Mouse (Mus musculus) MEL (cell line): ENCODE results near the gene Tead3. TPM values are rescaled to one million over a fixed set of nuclear protein-coding genes. Genes with fewer than 3 reads are reported as not detected.

ENCODE experiments used
- DNase-seq: peaks from one replicate; pipeline ENCODE4 v3.0.0; 2011; ENCODE audit warnings: low read depth, low spot score
- H3K27ac ChIP-seq: 2 replicates; pipeline ENCODE4 v1.5.1; 2012; ENCODE audit warnings: low read depth, mild to moderate bottlenecking, control low read depth, low read length, moderate library complexity; ENCODE audit not compliant: control insufficient read depth
- H3K27me3 ChIP-seq, 2 experiments: fragments of 150-350 bp in 1 of 2; sonication (generic) in 1 of 2; 2 replicates each; pipeline ENCODE4 v1.6.1; 2012; ENCODE audit warnings: low read length in 2 of 2, mild to moderate bottlenecking in 2 of 2, improper control_type of control experiment in 1 of 2, moderate library complexity in 1 of 2; ENCODE audit not compliant: insufficient read depth in 2 of 2, control insufficient read depth in 1 of 2
- H3K36me3 ChIP-seq, 2 experiments: 2 replicates each; pipeline ENCODE4 v1.6.1; 2012 to 2014; ENCODE audit warnings: low read length in 2 of 2, improper control_type of control experiment in 1 of 2, inconsistent platforms in 1 of 2, mild to moderate bottlenecking in 1 of 2; ENCODE audit not compliant: insufficient read depth in 2 of 2, control insufficient read depth in 1 of 2
- H3K4me1 ChIP-seq, 2 experiments: fragments of 150-350 bp in 1 of 2; sonication (generic) in 1 of 2; 2 replicates each; pipeline ENCODE4 v1.6.1; 2012; ENCODE audit warnings: low read length in 2 of 2, improper control_type of control experiment in 1 of 2, mild to moderate bottlenecking in 1 of 2; ENCODE audit not compliant: insufficient read depth in 2 of 2, control insufficient read depth in 1 of 2
- H3K4me3 ChIP-seq, 2 experiments: fragments of 150-350 bp in 1 of 2; sonication (generic) in 1 of 2; 2 replicates each; pipeline ENCODE4 v1.5.1; 2012; ENCODE audit warnings: low read depth in 2 of 2, low read length in 2 of 2, mild to moderate bottlenecking in 2 of 2, moderate library complexity in 2 of 2, control low read depth in 1 of 2, improper control_type of control experiment in 1 of 2; ENCODE audit not compliant: control insufficient read depth in 1 of 2, insufficient read depth in 1 of 2
- H3K79me2 ChIP-seq: 2 replicates; pipeline ENCODE4 v1.6.1; 2012; ENCODE audit warnings: mild to moderate bottlenecking, low read length, moderate library complexity; ENCODE audit not compliant: control insufficient read depth, poor library complexity, insufficient read depth
- H3K9ac ChIP-seq: 2 replicates; pipeline ENCODE4 v1.6.1; 2012; ENCODE audit warnings: low read depth, mild to moderate bottlenecking, control low read depth, low read length, moderate library complexity; ENCODE audit not compliant: control insufficient read depth, poor library complexity, severe bottlenecking
- H3K9me3 ChIP-seq: fragments of 150-350 bp; sonication (generic); replicated peaks from 2 replicates; pipeline ENCODE4 v1.6.1; 2012; ENCODE audit warnings: mild to moderate bottlenecking, low read length, improper control_type of control experiment, moderate library complexity; ENCODE audit not compliant: insufficient read depth
- BHLHE40 ChIP-seq: IDR thresholded peaks from 2 replicates; pipeline ENCODE4 v1.6.1; 2012; ENCODE audit warnings: low read depth, mild to moderate bottlenecking, inconsistent platforms, low read length, improper control_type of control experiment, borderline replicate concordance
- CHD1 ChIP-seq: IDR thresholded peaks from 2 replicates; pipeline ENCODE4 v1.6.1; 2012; ENCODE audit warnings: low read depth, mild to moderate bottlenecking, inconsistent platforms, low read length, improper control_type of control experiment
- CHD2 ChIP-seq: IDR thresholded peaks from 2 replicates; pipeline ENCODE4 v1.6.1; 2011; ENCODE audit warnings: low read length, improper control_type of control experiment
- CTCF ChIP-seq, 3 experiments: IDR thresholded peaks in 2 of 3; conservative IDR thresholded peaks in 1 of 3; 2 replicates each; pipeline ENCODE4 v1.5.1; 2011 to 2012; ENCODE audit warnings: low read length in 3 of 3, low read depth in 2 of 3, mild to moderate bottlenecking in 2 of 3, improper control_type of control experiment in 1 of 3, inconsistent platforms in 1 of 3, mixed read lengths in 1 of 3, moderate library complexity in 1 of 3; ENCODE audit not compliant: control insufficient read depth in 1 of 3, insufficient read depth in 1 of 3, poor library complexity in 1 of 3, severe bottlenecking in 1 of 3
- E2F4 ChIP-seq: IDR thresholded peaks from 2 replicates; pipeline ENCODE4 v1.6.1; 2011; ENCODE audit warnings: low read depth, low read length, improper control_type of control experiment, borderline replicate concordance
- ELF1 ChIP-seq: IDR thresholded peaks from 2 replicates; pipeline ENCODE4 v1.6.1; 2014; ENCODE audit warnings: low read depth, mild to moderate bottlenecking, inconsistent platforms, low read length, improper control_type of control experiment, moderate library complexity
- EP300 ChIP-seq, 2 experiments: IDR thresholded peaks; 2 replicates each; pipeline ENCODE4 v1.6.1; 2011; ENCODE audit warnings: improper control_type of control experiment in 2 of 2, low read length in 2 of 2, low read depth in 1 of 2, mild to moderate bottlenecking in 1 of 2
- ETS1 ChIP-seq: IDR thresholded peaks from 2 replicates; pipeline ENCODE4 v1.6.1; 2012; ENCODE audit warnings: low read depth, mild to moderate bottlenecking, inconsistent platforms, low read length, improper control_type of control experiment, moderate library complexity
- GABPA ChIP-seq: IDR thresholded peaks from 2 replicates; pipeline ENCODE4 v1.6.1; 2012; ENCODE audit warnings: low read depth, mild to moderate bottlenecking, inconsistent platforms, low read length, improper control_type of control experiment, moderate library complexity
- GATA1 ChIP-seq: IDR thresholded peaks from 2 replicates; pipeline ENCODE4 v1.6.1; 2011; ENCODE audit warnings: low read depth, low read length, improper control_type of control experiment
- HCFC1 ChIP-seq: IDR thresholded peaks from 2 replicates; pipeline ENCODE4 v1.6.1; 2012; ENCODE audit warnings: low read depth, mild to moderate bottlenecking, inconsistent platforms, low read length, improper control_type of control experiment, moderate library complexity
- JUND ChIP-seq: IDR thresholded peaks from 2 replicates; pipeline ENCODE4 v1.6.1; 2011; ENCODE audit warnings: low read depth, mild to moderate bottlenecking, improper control_type of control experiment, low read length
- KAT2A ChIP-seq: conservative IDR thresholded peaks from 2 replicates; pipeline ENCODE4 v1.6.1; 2012; ENCODE audit warnings: low read depth, low read length, improper control_type of control experiment, inconsistent platforms
- MAFK ChIP-seq: IDR thresholded peaks from 2 replicates; pipeline ENCODE4 v1.6.1; 2011; ENCODE audit warnings: low read depth, mild to moderate bottlenecking, low read length, improper control_type of control experiment, borderline replicate concordance
- MAZ ChIP-seq: IDR thresholded peaks from 2 replicates; pipeline ENCODE4 v1.6.1; 2012; ENCODE audit warnings: low read depth, mild to moderate bottlenecking, inconsistent platforms, low read length, improper control_type of control experiment
- MXI1 ChIP-seq: IDR thresholded peaks from 2 replicates; pipeline ENCODE4 v1.6.1; 2011; ENCODE audit warnings: mild to moderate bottlenecking, low read depth, low read length, improper control_type of control experiment
- MYB ChIP-seq: IDR thresholded peaks from 2 replicates; pipeline ENCODE4 v1.6.1; 2011; ENCODE audit warnings: mild to moderate bottlenecking, low read depth, low read length, improper control_type of control experiment
- NELFE ChIP-seq: IDR thresholded peaks from 2 replicates; pipeline ENCODE4 v1.6.1; 2011; ENCODE audit warnings: low read depth, low read length, improper control_type of control experiment
- NRF1 ChIP-seq: IDR thresholded peaks from 2 replicates; pipeline ENCODE4 v1.6.1; 2014; ENCODE audit warnings: low read depth, mild to moderate bottlenecking, inconsistent platforms, low read length, improper control_type of control experiment, moderate library complexity; ENCODE audit not compliant: poor library complexity, insufficient read depth, severe bottlenecking
- POLR2A ChIP-seq, 2 experiments: IDR thresholded peaks; 2 replicates each; pipeline ENCODE4 v1.6.1; 2011 to 2012; ENCODE audit warnings: low read length in 2 of 2, mild to moderate bottlenecking in 2 of 2, control low read depth in 1 of 2, improper control_type of control experiment in 1 of 2, low read depth in 1 of 2, moderate library complexity in 1 of 2; ENCODE audit not compliant: control insufficient read depth in 1 of 2, insufficient read depth in 1 of 2, poor library complexity in 1 of 2
- POLR2AphosphoS2 ChIP-seq: IDR thresholded peaks from 2 replicates; pipeline ENCODE4 v1.6.1; 2011; ENCODE audit warnings: low read length, improper control_type of control experiment
- POLR2AphosphoS5 ChIP-seq: IDR thresholded peaks from 2 replicates; pipeline ENCODE4 v1.6.1; 2012; ENCODE audit warnings: low read depth, borderline replicate concordance, mild to moderate bottlenecking, inconsistent platforms, low read length, moderate library complexity, mixed read lengths
- RAD21 ChIP-seq: IDR thresholded peaks from 2 replicates; pipeline ENCODE4 v1.6.1; 2011; ENCODE audit warnings: mild to moderate bottlenecking, low read depth, low read length, improper control_type of control experiment
- SIN3A ChIP-seq: IDR thresholded peaks from 2 replicates; pipeline ENCODE4 v1.6.1; 2012; ENCODE audit warnings: low read length, improper control_type of control experiment, inconsistent platforms
- SMC3 ChIP-seq: IDR thresholded peaks from 2 replicates; pipeline ENCODE4 v1.6.1; 2011; ENCODE audit warnings: low read depth, low read length, improper control_type of control experiment
- TAL1 ChIP-seq: IDR thresholded peaks from 2 replicates; pipeline ENCODE4 v1.6.1; 2012; ENCODE audit warnings: mild to moderate bottlenecking, inconsistent platforms, low read length, moderate library complexity, mixed read lengths
- TBP ChIP-seq: IDR thresholded peaks from 2 replicates; pipeline ENCODE4 v1.8.0; 2011; ENCODE audit warnings: low read depth, low read length, improper control_type of control experiment
- TCF12 ChIP-seq: IDR thresholded peaks from 2 replicates; pipeline ENCODE4 v1.6.1; 2014; ENCODE audit warnings: low read depth, mild to moderate bottlenecking, inconsistent platforms, low read length, improper control_type of control experiment, moderate library complexity
- UBTF ChIP-seq: IDR thresholded peaks from 2 replicates; pipeline ENCODE4 v1.6.1; 2012; ENCODE audit warnings: low read depth, mild to moderate bottlenecking, inconsistent platforms, low read length, improper control_type of control experiment, moderate library complexity, borderline replicate concordance; ENCODE audit not compliant: insufficient read depth
- USF1 ChIP-seq: IDR thresholded peaks from 2 replicates; pipeline ENCODE4 v1.6.1; 2014; ENCODE audit warnings: low read depth, mild to moderate bottlenecking, inconsistent platforms, low read length, improper control_type of control experiment, moderate library complexity
- USF2 ChIP-seq, 2 experiments: IDR thresholded peaks; 2 replicates each; pipeline ENCODE4 v1.6.1; 2011 to 2012; ENCODE audit warnings: improper control_type of control experiment in 2 of 2, low read length in 2 of 2, borderline replicate concordance in 1 of 2, inconsistent platforms in 1 of 2, low read depth in 1 of 2, mild to moderate bottlenecking in 1 of 2; ENCODE audit not compliant: insufficient read depth in 1 of 2
- ZC3H11A ChIP-seq: IDR thresholded peaks from 2 replicates; pipeline ENCODE4 v1.6.1; 2012; ENCODE audit warnings: low read depth, mild to moderate bottlenecking, inconsistent platforms, low read length, improper control_type of control experiment
- ZKSCAN1 ChIP-seq: IDR thresholded peaks from 2 replicates; pipeline ENCODE4 v1.6.1; 2012; ENCODE audit warnings: low read depth, mild to moderate bottlenecking, inconsistent platforms, low read length, improper control_type of control experiment, moderate library complexity
- ZMIZ1 ChIP-seq: IDR thresholded peaks from 2 replicates; pipeline ENCODE4 v1.6.1; 2012; ENCODE audit warnings: low read depth, mild to moderate bottlenecking, inconsistent platforms, low read length, improper control_type of control experiment, moderate library complexity
- ZNF384 ChIP-seq: IDR thresholded peaks from 2 replicates; pipeline ENCODE4 v1.6.1; 2012; ENCODE audit warnings: low read depth, mild to moderate bottlenecking, inconsistent platforms, low read length, improper control_type of control experiment
- polyA plus RNA-seq, 2 experiments: library from polyadenylated mRNA; stranded (reverse) in 1 of 2; unstranded in 1 of 2; fragments of >175 nt in 1 of 2; fragments of >200 nt in 1 of 2; gene quantifications; 2 replicates each; pipeline versions ENCODE4 v1.2.1 to v1.2.4; 2012; ENCODE audit warnings: low replicate concordance in 2 of 2, low read depth in 1 of 2; ENCODE audit not compliant: insufficient read length in 2 of 2, insufficient read depth in 1 of 2, missing spikeins in 1 of 2
- total RNA-seq: library from RNA; depleted of rRNA; stranded (reverse); fragments of 300-350 nt; gene quantifications from 2 replicates; pipeline ENCODE4 v1.2.3, GENCODE M21; 2012

The Tead3 gene
- total and polyA plus RNA-seq, 3 experiments: 0.73 to 4.1 TPM; not detected in 1

DNA sequence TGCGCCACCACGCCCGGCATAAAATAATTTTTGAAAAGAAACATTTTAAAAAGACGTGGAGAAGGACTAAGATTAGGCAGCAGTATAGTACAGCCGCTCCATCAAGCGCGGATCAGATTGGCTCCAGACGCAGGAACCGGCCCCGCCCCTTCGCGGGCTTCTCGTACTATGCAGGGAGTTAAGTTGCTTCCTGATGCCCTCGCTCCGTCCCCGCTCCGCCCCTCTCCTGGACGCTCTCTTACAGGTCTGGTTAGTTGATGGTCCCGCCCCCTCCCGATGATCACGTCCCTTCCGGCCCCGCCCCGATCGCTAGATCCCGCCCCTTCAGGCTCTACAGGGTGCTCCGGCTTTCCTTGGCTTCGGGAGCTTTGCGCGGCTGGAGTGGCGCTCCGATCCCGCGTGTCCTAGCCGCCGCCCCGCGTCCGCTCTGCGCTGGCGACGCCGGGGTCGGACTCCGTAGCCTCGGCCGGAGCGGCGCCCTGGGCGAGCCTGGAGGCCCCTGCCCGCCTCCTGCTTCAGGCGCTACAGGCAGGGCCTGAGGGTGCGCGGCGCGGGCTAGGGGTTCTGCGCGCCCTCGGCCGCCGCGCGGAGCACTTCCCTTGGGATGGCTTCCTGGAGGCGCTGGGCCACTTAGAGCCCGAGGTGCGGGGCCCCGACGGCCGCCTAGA is 37.3 kb downstream of the Tead3 start, which contains the start of gene Fance:
Fance (plus strand) TSS at position 308 of the 668 bp plus-strand sequence.
- peaks cover 8 to 25% of the 10 kb centered on the region in 2 experiments; a peak in 3 of 4 replicates for H3K4me1 ChIP-seq
- peak; percentile 82 for TF ChIP-seq ELF1
- TF ChIP-seq ETS1: 0 out of 2 replicates have a peak, but pooled peaks have one; percentile 31
- TF ChIP-seq MXI1: peak; percentile 35
- TF ChIP-seq UBTF: no peak
- 0 out of 2 replicates have a peak, but pooled peaks have one; percentile 51 for TF ChIP-seq TCF12
- no peak for TF ChIP-seq BHLHE40
- peak; percentile 7 to 76; a peak in 2 of 4 replicates for TF ChIP-seq POLR2A (IDR thresholded peaks at IDR 0.05; ENCODE audit: control insufficient read depth in 1 of 2, insufficient read depth in 1 of 2, low read depth in 1 of 2, low read length in 2 of 2, poor library complexity in 1 of 2)
- TF ChIP-seq ZNF384: peak; percentile 34; the same call in 1 of the 2 replicates
- TF ChIP-seq MAFK: no peak
- no peak for TF ChIP-seq GABPA
- TF ChIP-seq KAT2A: no peak; the same call in 1 of the 2 replicates
- TF ChIP-seq GATA1: no peak
- no peak; the same call in 1 of the 2 replicates for TF ChIP-seq POLR2AphosphoS2
- no peak for TF ChIP-seq TAL1
- TF ChIP-seq CTCF (IDR thresholded peaks at IDR 0.05 in 2 of 3, conservative IDR thresholded peaks at IDR 0.05 in 1 of 3; ENCODE audit: control insufficient read depth in 1 of 3, insufficient read depth in 1 of 3, low read depth in 2 of 3, low read length in 3 of 3, poor library complexity in 1 of 3, severe bottlenecking in 1 of 3): no peak
- peak; percentile 81 for TF ChIP-seq ZMIZ1
- TF ChIP-seq MYB: no peak
- TF ChIP-seq EP300 (IDR thresholded peaks at IDR 0.05; ENCODE audit: low read depth in 1 of 2, low read length in 2 of 2): no peak
- TF ChIP-seq MAZ: no peak; the same call in 1 of the 2 replicates
- TF ChIP-seq NRF1: 0 out of 2 replicates have a peak, but pooled peaks have one; percentile 7
- TF ChIP-seq E2F4: no peak; the same call in 1 of the 2 replicates
- no peak for TF ChIP-seq RAD21
- peak; percentile 97 for TF ChIP-seq TBP
- no peak for TF ChIP-seq USF2 (IDR thresholded peaks at IDR 0.05; ENCODE audit: borderline replicate concordance in 1 of 2, insufficient read depth in 1 of 2, low read depth in 1 of 2, low read length in 2 of 2)
- TF ChIP-seq USF1: peak; percentile 16; the same call in 1 of the 2 replicates
- peak; percentile 92 for TF ChIP-seq NELFE
- TF ChIP-seq HCFC1: peak; percentile 75
- no peak for TF ChIP-seq CHD1
- no peak for TF ChIP-seq ZC3H11A
- TF ChIP-seq CHD2: no peak
- no peak for TF ChIP-seq SMC3
- TF ChIP-seq POLR2AphosphoS5: no peak
- TF ChIP-seq SIN3A: peak; percentile 78
- TF ChIP-seq ZKSCAN1: no peak
- no peak for TF ChIP-seq JUND

More for the DNA sequence above, 37.3 kb downstream of the Tead3 start, which contains the start of gene Fance:
- peak within 1 kb of the TSS; percentile 93 for H3K27ac ChIP-seq
- H3K9ac ChIP-seq: peak within 1 kb of the TSS; percentile 99
- H3K4me3 ChIP-seq: peak within 1 kb of the TSS; percentile 94 to 97
- peak; percentile 100 for DNase-seq
- H3K79me2 ChIP-seq: peaks cover 17% of the 10 kb centered on the region
- no peaks in the 10 kb centered on the region for H3K9me3 ChIP-seq
- H3K36me3 ChIP-seq: peaks cover 2 to 23% of the 10 kb centered on the region in 2 experiments; a peak in 3 of 4 replicates
- no peaks in the 10 kb centered on the region for H3K27me3 ChIP-seq
